Mouse (Mus musculus) stomach, postnatal 0 days (tissue): ENCODE measurements at regions not wholly inside any gene's neighbourhood (a gene's known extent, or its start where the extent isn't known, plus 50 kb on each side); places are given as distances from the start of the nearest gene placed in this dataset.

ENCODE experiments used
- CTCF ChIP-seq: IDR thresholded peaks from 2 replicates; pipeline ENCODE4 v1.5.1; 2016; ENCODE audit warnings: antibody characterized with exemption, low read depth, mild to moderate bottlenecking, moderate library complexity
- EP300 ChIP-seq: optimal IDR thresholded peaks from 2 replicates; pipeline ENCODE3; 2016; ENCODE audit warnings: antibody characterized with exemption

DNA sequence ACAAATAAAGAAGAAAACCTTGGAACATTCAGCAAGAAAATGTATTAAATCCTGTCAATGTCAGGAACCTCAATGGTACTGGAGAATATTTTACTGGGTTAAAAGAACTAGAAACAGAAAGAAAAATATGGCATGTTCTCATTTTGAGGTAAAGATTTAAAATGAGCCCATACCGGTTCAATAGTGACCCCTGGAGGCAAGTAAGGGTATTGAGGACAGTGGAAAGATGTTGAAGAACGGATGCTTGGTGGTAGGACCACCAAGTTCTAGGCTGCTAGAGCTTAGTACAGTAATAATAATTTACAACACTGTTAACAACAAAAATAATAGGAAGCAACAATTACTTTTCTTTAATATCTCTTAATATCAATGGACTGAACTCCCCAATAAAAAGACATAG lies 58.9 kb upstream of the Pcdh10 start:
- peak; percentile 68 for TF ChIP-seq CTCF
- no peak for TF ChIP-seq EP300
